Mouse (Mus musculus) cerebellum, adult 2 months (tissue): ENCODE data around the gene Gxylt2.

Experiments used
- CTCF ChIP-seq: fragments of 200-500 bp; IDR thresholded peaks from 2 replicates; pipeline ENCODE4 v1.5.1; 2011; ENCODE audit warnings: low read depth, mild to moderate bottlenecking, control low read depth, low read length, moderate library complexity, borderline replicate concordance; ENCODE audit not compliant: insufficient read depth
- POLR2A ChIP-seq: fragments of 200-500 bp; IDR thresholded peaks from 2 replicates; pipeline ENCODE4 v1.6.1; 2011; ENCODE audit warnings: low read length, control low read depth, borderline replicate concordance; ENCODE audit not compliant: insufficient read depth

DNA sequence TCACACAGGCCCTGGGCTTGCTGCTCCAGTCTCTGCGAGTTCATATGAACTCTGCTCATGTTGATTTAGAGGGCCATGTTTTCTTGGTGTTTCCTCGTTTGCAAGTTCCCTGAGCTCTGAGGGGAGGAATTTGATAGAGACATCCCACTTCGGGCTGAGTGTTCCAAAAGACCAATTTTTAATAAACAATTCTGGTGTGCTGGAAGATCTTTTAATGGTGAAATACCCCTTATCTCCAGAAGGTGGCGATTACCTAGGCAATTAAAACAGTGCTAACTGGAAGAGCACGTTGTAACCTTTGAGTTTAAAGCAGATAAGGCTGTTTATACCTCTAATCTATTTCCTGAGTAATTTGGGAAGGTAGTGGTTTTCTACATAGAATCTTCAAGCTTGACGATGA, 29.6 kb upstream of the Gxylt2 start:
- TF ChIP-seq CTCF (peak; percentile 34; the same call in 1 of the 2 replicates), POLR2A (no peak)
